Mouse (Mus musculus): Measurements from ENCODE around the gene Mcidas. TPM values are rescaled to one million over a fixed set of nuclear protein-coding genes. Genes with fewer than 3 reads are reported as not detected.

Mcidas gene
- polyA plus RNA-seq, 1 experiment from 2014 or later: not detected

DNA sequence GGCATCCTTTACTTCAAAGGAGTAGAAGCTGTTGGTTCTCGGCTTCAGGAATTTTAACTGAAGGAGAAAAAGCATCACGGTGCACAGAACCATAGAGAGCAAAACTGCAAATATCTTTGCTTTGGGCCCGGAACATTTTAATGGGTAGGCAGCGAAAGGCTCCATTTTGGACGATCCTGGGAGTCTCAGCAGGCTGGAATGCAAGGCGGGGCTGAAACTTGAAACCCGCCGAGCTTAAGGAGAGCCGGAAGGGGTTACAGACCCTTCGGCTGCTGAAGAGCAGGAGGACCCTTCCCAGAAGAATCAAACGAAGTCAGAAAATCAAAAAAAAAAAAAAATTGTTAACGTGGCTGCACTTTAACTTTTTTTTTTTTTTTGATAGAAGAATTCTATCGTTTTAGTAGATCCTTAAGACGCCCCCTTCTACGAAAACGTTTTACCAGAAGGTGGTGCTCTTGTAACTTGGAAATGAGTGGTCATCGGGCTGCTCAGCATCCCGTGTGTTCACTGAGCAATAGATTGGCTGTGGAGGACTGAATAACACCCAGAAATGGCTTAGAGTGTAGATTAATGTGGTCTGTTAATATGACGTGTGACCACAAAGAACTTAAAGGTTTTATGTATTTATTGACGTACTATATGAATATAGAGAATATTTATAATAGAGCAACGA lies 52.7 kb downstream of the Mcidas start, which contains the start of gene Gpx8:
TSS of gene Gpx8 (minus strand) at position 200 of the 673 bp plus-strand sequence.
- Histone ChIP-seq H3K27ac (peak within 1 kb of the TSS; percentile 90), H3K4me3 (peak within 1 kb of the TSS; percentile 61), H3K9me3 (no peaks in the 10 kb centered on the region), H3K27me3 (no peaks in the 10 kb centered on the region), H3K36me3 (peaks cover 20% of the 10 kb centered on the region; the same call in 1 of the 2 replicates), H3K4me1 (peaks cover 10% of the 10 kb centered on the region; the same call in 1 of the 2 replicates), H3K4me2 (peak within 1 kb of the TSS; percentile 54), H3K9ac (peak within 1 kb of the TSS; percentile 62)
- peak; percentile 87; the same call in 1 of the 2 replicates for ATAC-seq (ENCODE audit: insufficient number of reproducible peaks, low FRiP score, low TSS enrichment, low read depth)
- 3% methylated on average over 21 of the region's 21 CpGs for WGBS

DNA sequence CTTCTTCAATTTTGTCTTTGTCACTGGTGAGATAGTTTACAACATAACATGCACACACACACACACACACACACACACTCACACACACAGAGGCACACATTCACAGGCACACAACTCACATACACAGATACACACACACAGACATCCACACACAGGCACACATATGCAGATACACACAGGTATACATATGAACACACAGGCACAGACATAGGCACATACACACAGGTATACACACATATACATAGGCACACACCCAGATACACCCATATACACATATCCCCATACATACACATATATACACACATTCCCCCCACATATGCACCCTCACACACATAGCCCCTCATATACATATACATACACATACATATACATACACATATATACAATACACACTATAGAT lies 53.4 kb downstream of the Mcidas start:
- no peak overlapping the region for H3K4me3 ChIP-seq
- peaks cover 13% of the 10 kb centered on the region; the same call in 1 of the 2 replicates for H3K36me3 ChIP-seq
- H3K9me3 ChIP-seq: no peaks in the 10 kb centered on the region
- H3K4me2 ChIP-seq: no peak overlapping the region
- H3K27me3 ChIP-seq: no peaks in the 10 kb centered on the region
- ATAC-seq (ENCODE audit: insufficient number of reproducible peaks, low FRiP score, low TSS enrichment, low read depth): no peak
- H3K9ac ChIP-seq: no peak overlapping the region
- no peak overlapping the region for H3K27ac ChIP-seq
- peaks cover 10% of the 10 kb centered on the region; the same call in 1 of the 2 replicates for H3K4me1 ChIP-seq

DNA sequence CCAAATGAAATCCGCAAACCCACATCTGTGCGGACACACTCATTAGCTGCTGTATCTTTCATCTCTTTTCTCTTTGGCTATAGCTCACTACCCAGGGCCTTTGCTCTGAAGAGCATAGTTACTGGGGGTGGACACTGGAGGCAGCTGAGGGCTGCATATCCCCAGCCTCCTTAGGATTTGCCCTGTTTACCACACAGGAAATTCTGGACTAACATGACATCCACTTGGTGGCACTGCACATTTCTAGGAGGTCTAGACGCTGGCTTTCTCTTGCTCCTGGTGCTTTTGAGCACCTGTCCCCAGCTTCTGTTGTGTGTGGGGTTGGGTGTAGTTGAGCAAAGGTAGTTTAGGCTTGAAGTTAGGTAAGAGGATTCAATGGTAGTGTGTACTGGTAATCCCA lies 54.0 kb downstream of the Mcidas start:
- Histone ChIP-seq H3K4me2 (no peak overlapping the region), H3K27me3 (no peaks in the 10 kb centered on the region), H3K4me3 (no peak overlapping the region), H3K27ac (no peak overlapping the region), H3K4me1 (peaks cover 10% of the 10 kb centered on the region; the same call in 1 of the 2 replicates), H3K9ac (no peak overlapping the region), H3K9me3 (no peaks in the 10 kb centered on the region), H3K36me3 (peaks cover 8% of the 10 kb centered on the region; the same call in 1 of the 2 replicates)
- ATAC-seq (ENCODE audit: insufficient number of reproducible peaks, low FRiP score, low TSS enrichment, low read depth): no peak
- 72% methylated on average over 3 of the region's 3 CpGs for WGBS

MicroRNAs encoded within 50 kb of the gene (microRNA counts, 519-probe panel; counts per million panel counts)
- microRNA mmu-miR-449a: 1,633 counts per million, percentile 21 among the panel's probes with 10 or more counts
- microRNA mmu-miR-449b: not detected
- microRNA mmu-miR-449c: not detected

Small RNA genes within 50 kb of the gene (microRNA-seq; reads per million reads assigned to microRNA genes)
- gene Mir449a (58.1 reads per million, percentile 43 among the genes with 10 or more reads in this experiment), gene Mir449b (not detected), gene Mir449c (not detected)

Other genes starting within 250 kb of the Mcidas start
- 90.5 and 109 TPM in 2 replicates for gene Plpp1, start 193.1 kb upstream of the Mcidas start, polyA plus RNA-seq (2015; fragmentation: Nextera tagmentation; extraction: Ambion mirVana)
- 53.8 and 57.4 TPM in 2 replicates for gene Mtrex, start 66.4 kb upstream of the Mcidas start, polyA plus RNA-seq (2015; fragmentation: Nextera tagmentation; extraction: Ambion mirVana)
- gene Dhx29, start 66.4 kb upstream of the Mcidas start, polyA plus RNA-seq (2015; fragmentation: Nextera tagmentation; extraction: Ambion mirVana): 24.9 and 25.0 TPM in 2 replicates
- gene Ccno, start 6.0 kb upstream of the Mcidas start, polyA plus RNA-seq (2015; fragmentation: Nextera tagmentation; extraction: Ambion mirVana): 0.32 and 0.37 TPM in 2 replicates
- not detected in 2 replicates for gene Cdc20b, start 41.3 kb downstream of the Mcidas start, polyA plus RNA-seq (2015; fragmentation: Nextera tagmentation; extraction: Ambion mirVana)
- gene Gpx8, start 52.6 kb downstream of the Mcidas start, polyA plus RNA-seq (2015; fragmentation: Nextera tagmentation; extraction: Ambion mirVana): 220 and 224 TPM in 2 replicates
- gene Gzma, start 107.1 kb downstream of the Mcidas start, polyA plus RNA-seq (2015; fragmentation: Nextera tagmentation; extraction: Ambion mirVana): not detected in 2 replicates
- 3.2 and 3.3 TPM in 2 replicates for gene Esm1, start 215.8 kb downstream of the Mcidas start, polyA plus RNA-seq (2015; fragmentation: Nextera tagmentation; extraction: Ambion mirVana)
- not detected in 2 replicates for gene Gzmk, start 232.1 kb downstream of the Mcidas start, polyA plus RNA-seq (2015; fragmentation: Nextera tagmentation; extraction: Ambion mirVana)